Mouse (Mus musculus) ovary, postnatal 14 days (tissue): ENCODE measurements around the gene Rpp40.

Source experiments
- DNase-seq: peaks from one replicate; pipeline ENCODE4 v3.0.0; 2022; ENCODE audit warnings: low spot score

Gene Rpp40

GRCm38 (mm10) chr13:35905879-35906481, at the start of gene Rpp40:
Gene Rpp40, minus strand, starts transcription at chr13:35906359.
- DNase-seq = peak; percentile 80

- DNase-seq = no peak
These were observed 43.8 kb upstream of the Rpp40 start for GRCm38 (mm10) chr13:35949814-35950455.

- peak; percentile 76 for DNase-seq
These were observed 41.3 kb upstream of the Rpp40 start for GRCm38 (mm10) chr13:35947354-35948000.

GRCm38 (mm10) chr13:35946659-35947353, 40.6 kb upstream of the Rpp40 start:
- DNase-seq = no peak

- no peak for DNase-seq
These were observed 34.8 kb upstream of the Rpp40 start for GRCm38 (mm10) chr13:35940934-35941333.

- no peak for DNase-seq
These were observed 33.9 kb upstream of the Rpp40 start for GRCm38 (mm10) chr13:35939871-35940665.

- no peak for DNase-seq
These were observed 31.8 kb upstream of the Rpp40 start for GRCm38 (mm10) chr13:35937991-35938390.

- no peak for DNase-seq
These were observed 5.3 kb upstream of the Rpp40 start for GRCm38 (mm10) chr13:35911476-35911875.

- no peak for DNase-seq
These were observed 781 bp downstream of the Rpp40 start for GRCm38 (mm10) chr13:35905378-35905777.

- no peak for DNase-seq
These were observed 13.3 kb downstream of the Rpp40 start for GRCm38 (mm10) chr13:35892866-35893265.

- DNase-seq = peak; percentile 56
These were observed 19.9 kb downstream of the Rpp40 start for GRCm38 (mm10) chr13:35886121-35886725.

- no peak for DNase-seq
These were observed 25.6 kb downstream of the Rpp40 start for GRCm38 (mm10) chr13:35880555-35881046.

- DNase-seq = no peak
These were observed 26.6 kb downstream of the Rpp40 start for GRCm38 (mm10) chr13:35879519-35879918.

GRCm38 (mm10) chr13:35879068-35879467, 27.1 kb downstream of the Rpp40 start:
- DNase-seq = peak; percentile 3

- DNase-seq = no peak
These were observed 27.9 kb downstream of the Rpp40 start for GRCm38 (mm10) chr13:35878282-35878681.

GRCm38 (mm10) chr13:35875396-35875795, 30.8 kb downstream of the Rpp40 start:
- no peak for DNase-seq

GRCm38 (mm10) chr13:35871107-35871506, 35.1 kb downstream of the Rpp40 start:
- no peak for DNase-seq

GRCm38 (mm10) chr13:35870659-35871058, 35.5 kb downstream of the Rpp40 start:
- DNase-seq = no peak

- no peak for DNase-seq
These were observed 45.2 kb downstream of the Rpp40 start for GRCm38 (mm10) chr13:35860916-35861315.

- no peak for DNase-seq
These were observed 48.7 kb downstream of the Rpp40 start for GRCm38 (mm10) chr13:35857486-35857885.

- DNase-seq = no peak
These were observed 53.1 kb downstream of the Rpp40 start for GRCm38 (mm10) chr13:35852851-35853575.
